Mouse (Mus musculus) cerebellum, postnatal 25 days (tissue): Measurements from ENCODE around the gene Pak6.
"Not testable (repeated sequence)": the region's sequence is repeated elsewhere in the genome, so short reads cannot be mapped to it uniquely, and the experiment has no call there.

Experiments used
- DNase-seq, 2 experiments: peaks; one replicate each; pipeline ENCODE4 v3.0.0; 2021; ENCODE audit warnings: mixed read lengths in 2 of 2

Pak6 gene

GRCm38 (mm10) chr2:118662902-118663803, at the start of gene Pak6:
TSS of gene Pak6 (plus strand) at chr2:118663303.
- peak; percentile 45 to 46 for DNase-seq

GRCm38 (mm10) chr2:118618013-118618412, 45.1 kb upstream of the Pak6 start:
- DNase-seq, result no peak

DNA sequence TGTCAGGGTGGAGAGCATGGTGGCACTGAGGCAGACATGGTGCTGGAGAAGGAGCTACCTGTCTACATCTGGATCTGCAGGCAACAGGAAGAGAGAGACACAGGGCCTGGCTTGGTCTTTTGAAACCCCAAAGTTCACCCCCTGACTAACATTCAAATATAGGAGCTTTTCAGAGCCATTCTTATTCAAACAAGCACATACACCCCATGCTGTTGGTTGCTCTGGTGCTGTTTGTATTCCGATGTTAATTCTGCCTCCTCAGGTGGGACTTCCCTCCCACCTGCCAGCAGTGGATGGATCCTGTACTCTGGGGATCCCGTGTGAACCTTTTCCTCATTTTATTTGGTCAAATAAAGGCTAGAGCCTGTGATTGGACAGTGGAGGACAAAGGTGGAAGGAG, 43.0 kb upstream of the Pak6 start:
- DNase-seq, result no peak

DNA sequence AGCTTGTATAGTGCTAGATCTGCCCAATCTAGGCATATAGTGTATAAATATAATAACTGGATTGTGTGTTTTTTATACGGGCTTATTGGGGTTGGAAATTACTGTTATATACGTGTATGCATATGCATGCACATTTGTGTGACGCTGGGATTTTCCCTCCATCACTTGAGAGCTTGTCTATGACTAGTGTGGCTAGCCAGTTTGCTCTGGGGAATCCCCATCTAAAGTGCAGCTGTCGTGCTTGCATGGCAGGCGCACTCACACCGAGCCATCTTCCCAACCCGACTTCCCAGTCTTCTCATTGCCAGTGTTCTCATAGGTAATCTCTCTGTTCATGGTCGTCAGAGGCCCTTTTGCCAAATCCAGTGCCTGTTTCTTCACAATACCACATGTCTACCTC, 42.5 kb upstream of the Pak6 start:
- no peak for DNase-seq

- DNase-seq, result no peak
Measured at GRCm38 (mm10) chr2:118629276-118629675, 33.8 kb upstream of the Pak6 start.

DNA sequence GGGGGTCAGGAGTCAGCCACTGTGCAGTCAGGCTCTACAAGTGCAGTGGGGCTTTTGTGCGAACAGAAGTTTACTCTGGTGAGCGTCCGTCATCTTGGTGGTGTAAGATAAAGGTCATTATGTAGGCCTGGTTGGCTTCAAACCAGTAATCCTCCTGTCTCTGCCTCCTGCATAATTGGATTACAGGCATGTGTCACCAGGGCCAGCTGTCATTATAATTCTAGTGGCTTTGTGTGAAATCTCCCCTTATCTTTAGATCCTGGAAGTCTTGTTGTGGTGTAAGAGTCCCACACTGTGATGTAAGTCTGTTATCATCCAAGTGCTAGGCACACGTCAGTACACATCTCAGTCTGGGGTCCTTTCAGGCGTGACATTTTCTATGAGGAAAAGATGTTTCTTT, 29.7 kb upstream of the Pak6 start:
- DNase-seq, result no peak

GRCm38 (mm10) chr2:118637258-118637657, 25.8 kb upstream of the Pak6 start:
- DNase-seq, result no peak

DNA sequence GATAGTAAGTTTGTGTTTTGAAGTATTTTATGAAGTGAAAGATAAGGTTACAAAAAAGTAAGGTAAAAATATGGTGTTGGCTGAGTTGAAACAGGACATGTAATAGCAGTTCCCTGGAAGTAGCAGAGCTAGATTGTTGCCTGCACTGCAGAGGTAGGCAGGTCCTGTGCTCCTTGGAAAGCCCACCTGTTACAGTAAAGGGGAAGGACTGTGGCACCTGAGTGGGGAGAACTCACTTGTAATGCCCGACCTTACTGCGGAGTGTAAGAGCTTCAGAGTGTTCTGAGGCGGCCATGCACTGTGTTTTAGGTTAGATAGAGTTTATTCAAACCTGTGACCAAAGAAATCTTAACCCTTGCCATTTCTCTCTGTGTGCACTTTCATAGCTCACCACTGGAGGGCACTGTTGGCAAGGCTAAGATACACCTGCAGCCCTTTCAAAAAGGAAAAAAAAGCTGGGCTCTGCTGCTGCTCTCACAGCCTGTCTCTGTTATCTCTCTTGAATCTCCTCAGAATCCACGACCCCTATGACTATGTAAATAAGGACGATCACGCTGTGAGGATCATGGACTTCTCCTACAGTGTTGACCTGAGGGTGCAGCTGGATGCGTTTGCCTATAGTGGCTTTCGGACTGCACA, 25.1 kb upstream of the Pak6 start:
- DNase-seq, result peak; percentile 82 to 84

GRCm38 (mm10) chr2:118638686-118639085, 24.4 kb upstream of the Pak6 start:
- DNase-seq, result no peak

DNA sequence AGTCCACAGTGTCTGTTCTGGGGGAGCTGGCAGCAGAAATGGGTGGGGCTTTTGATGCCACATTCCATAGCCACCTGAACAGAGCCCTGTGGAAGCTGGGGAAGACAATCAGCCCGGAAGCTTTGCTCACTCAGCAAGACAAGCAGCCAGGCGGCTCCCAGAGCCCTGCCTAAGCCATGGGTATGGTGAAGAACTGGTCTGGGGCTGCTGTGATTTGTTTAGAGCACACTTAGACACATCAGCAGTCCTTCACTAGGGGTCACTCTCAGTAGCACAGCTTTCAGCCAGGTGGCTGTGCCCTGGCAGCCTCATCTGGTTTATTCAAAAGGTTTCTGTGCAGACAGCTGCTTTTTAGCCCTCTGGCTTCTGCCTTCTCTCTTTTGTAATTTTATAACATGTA, 22.0 kb upstream of the Pak6 start:
- no peak for DNase-seq

GRCm38 (mm10) chr2:118642431-118642830, 20.7 kb upstream of the Pak6 start:
- DNase-seq, result no peak

- no peak for DNase-seq
Measured at GRCm38 (mm10) chr2:118642942-118643341, 20.2 kb upstream of the Pak6 start.

DNA sequence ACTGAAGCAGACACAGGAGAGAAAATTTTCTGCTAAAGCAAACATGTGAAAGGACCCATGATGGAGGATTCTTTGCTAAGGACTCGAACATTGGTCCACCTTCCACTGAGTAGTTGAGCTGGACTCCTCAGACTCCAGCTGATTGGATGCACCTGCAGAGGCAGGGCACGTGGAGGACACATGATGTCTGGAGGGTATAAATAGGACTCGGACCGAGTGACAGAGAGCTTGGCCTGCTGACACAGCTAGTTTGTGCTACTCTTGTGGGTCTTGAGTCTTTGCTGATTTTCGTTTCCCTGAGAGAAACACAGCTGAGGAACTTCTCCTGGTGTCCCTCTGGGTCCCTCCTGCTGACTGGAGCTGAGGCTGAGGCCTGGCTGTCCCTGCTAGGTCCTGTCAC, 16.4 kb upstream of the Pak6 start:
- DNase-seq, result no peak

DNA sequence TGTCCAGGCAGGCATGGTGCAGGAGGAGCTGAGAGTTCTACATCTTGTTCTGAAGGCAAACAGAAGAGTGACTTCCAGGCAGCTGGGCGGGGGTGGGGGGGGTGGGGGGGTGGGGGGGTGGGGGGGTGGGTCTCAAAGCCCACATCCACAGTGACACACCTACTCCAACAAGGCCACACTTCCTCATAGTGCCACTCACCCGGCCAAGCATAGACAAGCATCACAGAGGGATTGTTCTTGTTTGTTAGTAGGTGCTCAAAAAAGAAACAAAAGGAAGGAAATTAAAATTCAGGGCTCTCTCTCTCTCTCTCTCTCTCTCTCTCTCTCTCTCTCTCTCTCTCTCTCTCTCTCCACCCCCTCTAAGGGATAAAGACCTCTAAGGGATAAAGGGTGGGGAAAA, 12.4 kb upstream of the Pak6 start:
- not testable (repeated sequence) for DNase-seq

DNA sequence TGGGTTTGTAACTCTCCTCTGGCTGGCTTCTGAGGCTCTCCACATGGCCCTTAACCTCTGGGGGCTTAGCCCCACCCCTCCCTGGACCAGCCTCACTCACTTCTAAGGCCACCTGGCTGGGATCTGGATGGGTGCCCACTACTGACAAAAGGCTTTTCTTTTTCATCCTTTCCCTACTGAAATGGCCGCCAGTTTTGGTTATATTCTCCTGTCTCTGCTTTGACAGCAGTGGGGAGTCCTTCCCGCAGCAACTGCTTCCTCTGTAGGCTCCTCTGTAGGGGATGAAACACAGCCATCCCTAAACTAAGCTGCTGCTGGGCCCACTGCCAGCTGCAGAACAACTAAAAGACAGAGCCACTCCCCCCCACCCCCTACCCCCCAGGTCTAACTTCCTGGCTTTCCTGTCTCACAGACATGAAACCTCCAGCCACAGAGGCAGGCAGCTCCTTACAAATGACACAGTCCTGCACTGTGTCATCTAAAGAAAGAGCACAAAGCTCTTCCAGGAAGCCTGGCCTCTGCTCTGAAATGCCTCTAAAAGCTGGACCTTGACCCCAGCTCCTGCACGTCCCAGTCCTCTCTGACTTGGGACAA, 6.3 kb upstream of the Pak6 start:
- no peak for DNase-seq

DNA sequence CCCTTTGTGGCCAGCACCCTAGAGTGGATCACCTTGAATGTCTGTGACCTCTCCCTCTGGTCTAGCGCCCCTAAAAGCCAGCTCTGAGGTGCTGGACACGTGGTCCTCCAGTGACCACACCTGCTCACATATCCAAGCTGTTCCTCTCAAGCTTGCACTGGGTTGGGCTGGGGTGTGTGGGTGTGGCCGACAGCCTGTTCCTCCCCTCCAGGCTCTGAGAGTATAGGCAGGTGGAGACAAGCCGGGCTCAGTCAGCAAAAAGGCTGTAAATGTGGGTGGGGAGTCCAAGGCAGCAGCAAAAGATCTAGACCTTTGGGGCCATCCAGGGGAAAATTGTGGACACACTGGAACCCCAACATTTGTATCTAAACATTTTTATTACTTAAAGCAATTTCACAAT, 4.6 kb upstream of the Pak6 start:
- DNase-seq, result no peak

DNA sequence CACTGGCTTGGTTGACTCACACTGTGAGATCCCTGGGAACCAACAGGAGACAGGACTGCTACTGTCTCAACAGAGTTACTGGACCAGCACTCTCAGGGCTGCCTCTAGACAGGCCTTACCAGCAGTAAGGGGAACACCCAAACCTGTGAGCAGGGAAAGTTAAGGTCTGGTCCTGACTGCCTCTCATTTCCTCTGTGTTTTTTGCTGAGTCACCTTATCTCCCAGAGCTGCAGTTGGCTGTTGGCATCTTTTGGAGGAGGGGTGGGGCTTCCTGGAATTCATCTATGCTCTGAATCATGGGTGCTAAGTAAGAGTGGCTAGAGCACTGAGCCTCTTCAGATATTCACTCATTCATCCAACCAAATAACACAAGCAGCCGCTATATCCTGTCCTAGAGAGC, 4.0 kb upstream of the Pak6 start:
- no peak for DNase-seq

GRCm38 (mm10) chr2:118659493-118659892, 3.6 kb upstream of the Pak6 start:
- no peak for DNase-seq

DNA sequence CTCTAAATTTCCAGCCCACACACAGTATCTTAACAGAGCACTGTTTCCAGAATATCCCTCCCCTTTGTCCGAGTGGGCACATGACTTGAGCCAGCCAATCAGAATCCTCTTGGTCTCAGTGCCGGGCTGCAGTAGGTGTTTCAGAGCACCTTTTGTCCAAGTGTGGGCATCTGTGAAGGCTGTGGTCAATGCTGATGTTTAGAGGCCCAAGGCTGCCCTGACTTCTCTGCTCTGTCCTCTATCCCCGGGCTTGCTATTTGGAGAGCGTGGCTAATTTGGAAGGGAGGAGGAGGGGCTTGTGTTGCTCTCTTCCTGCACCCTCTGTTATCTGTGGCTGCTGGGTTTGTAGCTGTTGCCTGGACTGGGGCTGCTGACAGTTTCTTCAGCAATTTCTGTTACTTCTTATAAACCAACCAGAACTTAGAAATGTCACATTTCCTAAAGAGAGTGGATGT, 3.1 kb upstream of the Pak6 start:
- DNase-seq, result peak; percentile 61 to 70

- DNase-seq, result no peak
Measured at GRCm38 (mm10) chr2:118661891-118662290, 1.2 kb upstream of the Pak6 start.

DNA sequence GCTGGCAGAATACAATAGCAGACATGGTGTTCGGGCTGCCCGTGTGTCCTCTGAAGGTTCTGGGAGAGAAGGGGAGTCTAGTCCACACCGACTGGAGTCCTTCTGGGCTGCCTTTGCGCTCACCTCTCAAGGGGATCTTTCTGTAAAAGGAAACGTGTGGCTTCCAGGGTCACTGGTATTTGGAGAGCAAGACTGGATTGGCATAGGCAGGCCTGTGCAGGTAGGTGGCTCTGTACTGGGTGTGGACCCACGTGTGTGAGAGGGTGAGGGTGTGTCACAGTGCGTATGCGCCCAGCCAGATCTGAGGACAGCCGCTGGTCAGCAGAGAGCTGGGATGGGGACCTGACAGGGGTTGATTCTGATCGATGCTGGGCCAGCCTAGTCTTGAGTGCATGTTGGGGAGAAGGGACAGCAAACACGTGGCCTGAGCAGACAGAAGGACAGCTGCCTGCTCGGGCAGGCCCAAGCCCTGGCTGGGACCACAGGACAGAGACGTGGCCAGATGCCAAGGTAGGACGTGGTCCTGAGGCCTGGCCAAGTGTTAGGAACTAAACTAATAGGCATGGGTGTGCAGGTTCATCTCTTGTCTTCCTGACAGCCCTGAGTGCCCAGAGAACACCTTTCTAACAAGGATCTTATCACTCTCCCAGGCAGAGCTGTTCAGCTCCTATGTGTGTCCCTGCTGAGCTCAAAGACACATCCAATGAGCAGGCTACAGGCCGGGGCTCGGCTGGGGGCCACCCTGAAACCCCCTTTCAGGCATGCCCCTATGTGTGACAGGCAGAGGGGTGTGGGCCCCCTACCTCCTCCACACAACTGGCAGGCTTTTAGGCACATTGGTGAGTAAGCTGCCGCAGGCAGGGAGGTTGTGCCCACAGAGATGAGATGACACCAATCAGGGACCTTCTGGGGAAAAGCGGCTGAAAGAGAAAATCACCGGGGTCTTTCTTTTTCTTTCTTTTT, 982 bp downstream of the Pak6 start:
- DNase-seq, result peak; percentile 22 to 31

DNA sequence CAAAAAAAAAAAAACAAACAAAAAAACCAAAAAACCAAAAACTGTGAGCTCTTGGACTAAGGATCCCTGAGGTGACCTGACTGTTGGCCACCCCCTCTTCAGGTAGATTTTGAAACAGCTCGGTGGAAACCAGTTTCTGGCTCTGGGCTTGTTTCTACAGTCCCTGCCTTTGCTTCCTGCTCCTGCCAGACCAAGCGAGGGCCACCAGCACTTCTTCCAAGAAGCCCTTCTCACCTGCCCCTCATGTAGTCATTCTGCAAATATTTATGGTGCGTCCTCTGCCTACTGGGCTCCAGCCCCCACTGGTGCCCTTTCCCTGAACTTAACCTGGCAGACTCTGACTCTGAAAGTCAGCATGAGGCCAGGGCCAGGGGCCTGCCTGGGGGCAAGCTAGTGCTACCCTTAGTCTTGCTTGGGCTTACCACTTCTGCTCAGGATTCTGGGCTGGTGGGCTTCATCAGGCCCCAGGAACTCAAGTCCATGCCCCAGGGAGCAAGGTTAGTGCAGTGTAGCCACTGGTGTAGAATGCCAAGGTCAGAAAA, 1.9 kb downstream of the Pak6 start:
- no peak for DNase-seq
